Mouse (Mus musculus): ENCODE data around the gene Tiam1. TPM values are rescaled to one million over a fixed set of nuclear protein-coding genes. Genes with fewer than 3 reads are reported as not detected.

Tiam1 gene
- polyA plus RNA-seq, 2 experiments = 1.6 to 4.2 TPM

DNA sequence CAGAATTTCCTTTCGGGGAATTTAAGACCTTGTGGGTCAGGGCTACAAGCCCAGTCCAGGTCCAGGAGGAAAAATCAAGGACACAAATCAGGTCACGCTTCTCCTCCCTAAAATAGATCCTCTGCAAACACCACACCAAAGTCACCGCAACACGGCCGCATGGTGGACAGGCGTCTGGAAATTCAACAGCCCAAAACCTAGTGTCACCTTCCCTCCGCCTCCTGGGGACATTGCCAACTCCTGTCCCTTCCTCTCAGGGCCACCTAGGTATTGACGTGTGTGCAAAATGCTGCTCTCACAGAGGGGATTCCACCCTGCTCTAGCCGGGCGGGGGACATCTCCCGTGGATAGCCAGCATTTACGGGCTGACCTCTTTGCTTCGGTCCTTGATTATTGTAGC, 21.8 kb downstream of the Tiam1 start:
- no peak for DNase-seq (ENCODE audit: low read depth in 3 of 3, low spot score in 3 of 3)

GRCm38 (mm10) chr16:90119969-90120368, 23.6 kb downstream of the Tiam1 start:
- Histone ChIP-seq H3K9ac (replicated peaks) (no peak overlapping the region), H3K27ac (no peak overlapping the region), H3K4me2 (ENCODE audit: low read depth) (no peak overlapping the region), H3K36me3 (replicated peaks; ENCODE audit: control insufficient read depth, insufficient read depth, low read depth) (no peaks in the 10 kb centered on the region), H3K9me3 (ENCODE audit: control insufficient read depth, low read length) (peaks cover 3% of the 10 kb centered on the region), H3K27me3 (ENCODE audit: control insufficient read depth, insufficient read depth, low read length) (no peaks in the 10 kb centered on the region), H3K4me1 (replicated peaks; ENCODE audit: control insufficient read depth in 2 of 2, insufficient read depth in 2 of 2, low read length in 1 of 2) (0 out of 4 replicates have a peak, but pooled peaks cover 0 to under 1% of the 10 kb centered on the region in 2 experiments), H3K4me3 (ENCODE audit: insufficient read depth in 1 of 2, low read depth in 2 of 2, low read length in 2 of 2) (no peak overlapping the region)
- no peak for ATAC-seq (ENCODE audit: insufficient read depth)
- TF ChIP-seq CTCF (IDR thresholded peaks at IDR 0.05; ENCODE audit: low read depth) = peak; percentile 73
- no peak for TF ChIP-seq EP300 (IDR thresholded peaks at IDR 0.05; ENCODE audit: low read depth)
- DNase-seq (ENCODE audit: low read depth in 3 of 3, low spot score in 3 of 3) = no peak
- WGBS (ENCODE audit: insufficient replicate concordance) = 89% methylated on average over 4 of the region's 4 CpGs

More for the DNA sequence above, 21.8 kb downstream of the Tiam1 start:
- Histone ChIP-seq H3K27ac (no peak overlapping the region), H3K9ac (replicated peaks) (no peak overlapping the region), H3K4me1 (replicated peaks; ENCODE audit: control insufficient read depth in 2 of 2, insufficient read depth in 2 of 2, low read length in 1 of 2) (peaks cover 0 to 11% of the 10 kb centered on the region in 2 experiments; a peak in 2 of 4 replicates), H3K27me3 (ENCODE audit: control insufficient read depth, insufficient read depth, low read length) (no peaks in the 10 kb centered on the region), H3K36me3 (replicated peaks; ENCODE audit: control insufficient read depth, insufficient read depth, low read depth) (no peaks in the 10 kb centered on the region), H3K4me2 (ENCODE audit: low read depth) (no peak overlapping the region), H3K9me3 (ENCODE audit: control insufficient read depth, low read length) (peaks cover 3% of the 10 kb centered on the region), H3K4me3 (ENCODE audit: insufficient read depth in 1 of 2, low read depth in 2 of 2, low read length in 2 of 2) (no peak overlapping the region)
- 79% methylated on average over 13 of the region's 13 CpGs for WGBS (ENCODE audit: insufficient replicate concordance)
- ATAC-seq (ENCODE audit: insufficient read depth) = no peak
- TF ChIP-seq EP300 (IDR thresholded peaks at IDR 0.05; ENCODE audit: low read depth) = no peak
- no peak for TF ChIP-seq CTCF (IDR thresholded peaks at IDR 0.05; ENCODE audit: low read depth)

GRCm38 (mm10) chr16:90116637-90117182, 26.9 kb downstream of the Tiam1 start:
- Histone ChIP-seq H3K27ac (no peak overlapping the region), H3K4me2 (ENCODE audit: low read depth) (no peak overlapping the region), H3K9ac (replicated peaks) (no peak overlapping the region), H3K4me3 (ENCODE audit: insufficient read depth in 1 of 2, low read depth in 2 of 2, low read length in 2 of 2) (no peak overlapping the region), H3K4me1 (replicated peaks; ENCODE audit: control insufficient read depth in 2 of 2, insufficient read depth in 2 of 2, low read length in 1 of 2) (no peaks in the 10 kb centered on the region; a peak in 1 of 4 replicates), H3K36me3 (replicated peaks; ENCODE audit: control insufficient read depth, insufficient read depth, low read depth) (no peaks in the 10 kb centered on the region), H3K27me3 (ENCODE audit: control insufficient read depth, insufficient read depth, low read length) (no peaks in the 10 kb centered on the region), H3K9me3 (ENCODE audit: control insufficient read depth, low read length) (peaks cover 3% of the 10 kb centered on the region)
- DNase-seq (ENCODE audit: low read depth in 3 of 3, low spot score in 3 of 3) (no peak), ATAC-seq (ENCODE audit: insufficient read depth) (no peak)
- WGBS (ENCODE audit: insufficient replicate concordance) = 78% methylated on average over 13 of the region's 13 CpGs
- no peak for TF ChIP-seq CTCF (IDR thresholded peaks at IDR 0.05; ENCODE audit: low read depth)
- TF ChIP-seq EP300 (IDR thresholded peaks at IDR 0.05; ENCODE audit: low read depth) = no peak

- no peak overlapping the region for H3K27ac ChIP-seq
- WGBS (ENCODE audit: insufficient replicate concordance) = 56% methylated on average over 11 of the region's 11 CpGs
- no peak; the same call in 1 of the 2 replicates for ATAC-seq (ENCODE audit: insufficient read depth)
These were observed 30.9 kb downstream of the Tiam1 start for GRCm38 (mm10) chr16:90112577-90113155.

GRCm38 (mm10) chr16:90109500-90109899, 34.1 kb downstream of the Tiam1 start:
- H3K36me3 ChIP-seq (replicated peaks; ENCODE audit: control insufficient read depth, insufficient read depth, low read depth) = no peaks in the 10 kb centered on the region
- no peaks in the 10 kb centered on the region for H3K9me3 ChIP-seq (ENCODE audit: control insufficient read depth, low read length)
- ATAC-seq (ENCODE audit: insufficient read depth) = no peak
- TF ChIP-seq CTCF (IDR thresholded peaks at IDR 0.05; ENCODE audit: low read depth) (no peak), EP300 (IDR thresholded peaks at IDR 0.05; ENCODE audit: low read depth) (no peak)
- WGBS (ENCODE audit: insufficient replicate concordance) = 16% methylated on average over 2 of the region's 3 CpGs
- no peaks in the 10 kb centered on the region; a peak in 1 of 4 replicates for H3K4me1 ChIP-seq (replicated peaks; ENCODE audit: control insufficient read depth in 2 of 2, insufficient read depth in 2 of 2, low read length in 1 of 2)
- DNase-seq (ENCODE audit: low read depth in 3 of 3, low spot score in 3 of 3) = no peak
- H3K4me2 ChIP-seq (ENCODE audit: low read depth) = no peak overlapping the region
- H3K27me3 ChIP-seq (ENCODE audit: control insufficient read depth, insufficient read depth, low read length) = no peaks in the 10 kb centered on the region
- no peak overlapping the region for H3K27ac ChIP-seq
- H3K9ac ChIP-seq (replicated peaks) = no peak overlapping the region
- no peak overlapping the region for H3K4me3 ChIP-seq (ENCODE audit: insufficient read depth in 1 of 2, low read depth in 2 of 2, low read length in 2 of 2)

More at GRCm38 (mm10) chr16:90112577-90113155, 30.9 kb downstream of the Tiam1 start:
- no peaks in the 10 kb centered on the region for H3K9me3 ChIP-seq (ENCODE audit: control insufficient read depth, low read length)
- H3K27me3 ChIP-seq (ENCODE audit: control insufficient read depth, insufficient read depth, low read length) = no peaks in the 10 kb centered on the region
- peak in 1 of 3 experiments; percentile 22 for DNase-seq (ENCODE audit: low read depth in 3 of 3, low spot score in 3 of 3)
- H3K9ac ChIP-seq (replicated peaks) = no peak overlapping the region
- H3K36me3 ChIP-seq (replicated peaks; ENCODE audit: control insufficient read depth, insufficient read depth, low read depth) = no peaks in the 10 kb centered on the region
- H3K4me3 ChIP-seq (ENCODE audit: insufficient read depth in 1 of 2, low read depth in 2 of 2, low read length in 2 of 2) = no peak overlapping the region
- TF ChIP-seq CTCF (IDR thresholded peaks at IDR 0.05; ENCODE audit: low read depth) (no peak), EP300 (IDR thresholded peaks at IDR 0.05; ENCODE audit: low read depth) (no peak)
- H3K4me2 ChIP-seq (ENCODE audit: low read depth) = no peak overlapping the region
- no peaks in the 10 kb centered on the region; a peak in 1 of 4 replicates for H3K4me1 ChIP-seq (replicated peaks; ENCODE audit: control insufficient read depth in 2 of 2, insufficient read depth in 2 of 2, low read length in 1 of 2)

All from liver, embryonic 14.5 days (tissue).